Mouse (Mus musculus): ENCODE measurements around the gene Stra6.

GRCm38 (mm10) chr9:58196610-58197567 is 133.3 kb downstream of the Stra6 start:
- TF ChIP-seq CTCF (IDR thresholded peaks at IDR 0.05; ENCODE audit: low read depth, low read length) (no peak), TAL1 (conservative IDR thresholded peaks at IDR 0.05; ENCODE audit: low read depth, low read length) (no peak), GATA1 (IDR thresholded peaks at IDR 0.05; ENCODE audit: borderline replicate concordance, low read length) (no peak), POLR2AphosphoS5 (IDR thresholded peaks at IDR 0.05; ENCODE audit: insufficient replicate concordance, low read depth, low read length) (no peak), GATA2 (IDR thresholded peaks at IDR 0.05; ENCODE audit: borderline replicate concordance, low read depth, low read length) (no peak)

All from G1E (cell line).